Mouse (Mus musculus) forebrain, postnatal 0 days (tissue): ENCODE measurements around the gene Cnpy2. TPM values are rescaled to one million over a fixed set of nuclear protein-coding genes. Genes with fewer than 3 reads are reported as not detected.
"Not testable (repeated sequence)": the region's sequence is repeated elsewhere in the genome, so short reads cannot be mapped to it uniquely, and the experiment has no call there.

Experiments used
- ATAC-seq: fragments of 200-750 bp; cut with Nextera tagmentation; 2 replicates; pipeline ENCODE4 v1.8.0; 2017; ENCODE audit warnings: mild to moderate bottlenecking, moderate library complexity
- DNase-seq: peaks from one replicate; pipeline ENCODE4 v3.0.0-alpha.2; 2015
- H3K27ac ChIP-seq: fragments of 300-500 bp; sonication (generic); 2 replicates; pipeline ENCODE4 v1.5.1; 2014; ENCODE audit warnings: low read depth, mild to moderate bottlenecking, antibody characterized with exemption, low read length, moderate library complexity, mixed read lengths
- H3K27me3 ChIP-seq: fragments of 300-500 bp; sonication (generic); 2 replicates; pipeline ENCODE4 v1.6.1; 2014; ENCODE audit warnings: mild to moderate bottlenecking, low read length, mixed read lengths; ENCODE audit not compliant: insufficient read depth
- H3K36me3 ChIP-seq: fragments of 300-500 bp; sonication (generic); 2 replicates; pipeline ENCODE4 v1.6.1; 2014; ENCODE audit warnings: mild to moderate bottlenecking, moderate library complexity; ENCODE audit not compliant: insufficient read depth
- H3K4me1 ChIP-seq: fragments of 300-500 bp; sonication (generic); 2 replicates; pipeline ENCODE4 v1.6.1; 2014; ENCODE audit warnings: antibody characterized with exemption; ENCODE audit not compliant: insufficient read depth
- H3K4me2 ChIP-seq: fragments of 300-500 bp; sonication (generic); 2 replicates; pipeline ENCODE4 v1.6.1; 2014; ENCODE audit warnings: low read depth, mild to moderate bottlenecking, moderate library complexity
- H3K4me3 ChIP-seq: fragments of 300-500 bp; sonication (generic); 2 replicates; pipeline ENCODE4 v1.5.1; 2014; ENCODE audit warnings: low read depth, low read length, mixed read lengths
- H3K9ac ChIP-seq: fragments of 300-500 bp; sonication (generic); 2 replicates; pipeline ENCODE4 v1.6.1; 2014; ENCODE audit warnings: mild to moderate bottlenecking
- H3K9me3 ChIP-seq: fragments of 300-500 bp; sonication (generic); 2 replicates; pipeline ENCODE4 v1.6.1; 2016; ENCODE audit warnings: low read length
- CTCF ChIP-seq: sonication (generic); IDR thresholded peaks from 2 replicates; pipeline ENCODE4 v1.5.1; 2016; ENCODE audit warnings: antibody characterized with exemption, control low read depth, low read depth
- WGBS: fragments of 180-500 bp; shearing (Covaris S2); extraction: QIAGEN DNeasy Blood & Tissue Kit; methylation state at CpG from one replicate; pipeline ENCODE4 v1.1.7; 2014; 5-methylcytosine and 5-hydroxymethylcytosine counted together
- polyA plus RNA-seq: library from polyadenylated mRNA; unstranded; fragments of >200 nt; fragmentation: Nextera tagmentation; extraction: Ambion mirVana; gene quantifications from 2 replicates; pipeline ENCODE4 v1.2.1, GENCODE M21; 2015
- total RNA-seq: library from RNA; depleted of rRNA; stranded (reverse); fragments of >200 nt; gene quantifications from 2 replicates; pipeline ENCODE4 v1.2.3, GENCODE M21; 2014; rRNA removed

Cnpy2 gene
- 50.1 and 57.5 TPM in 2 replicates for total RNA-seq
- polyA plus RNA-seq, result 179 and 205 TPM in 2 replicates

GRCm38 (mm10) chr10:128322141-128323108, at the start of gene Cnpy2:
Gene Cnpy2, plus strand, starts transcription at chr10:128322459.
- peaks cover 12% of the 10 kb centered on the region for H3K4me1 ChIP-seq
- H3K27me3 ChIP-seq, result no peaks in the 10 kb centered on the region
- under 1% methylated on average over 40 of the region's 40 CpGs for WGBS
- H3K4me3 ChIP-seq, result peak within 1 kb of the TSS; percentile 84
- peak within 1 kb of the TSS; percentile 100 for H3K9ac ChIP-seq
- TF ChIP-seq CTCF, result no peak
- no peaks in the 10 kb centered on the region for H3K9me3 ChIP-seq
- H3K4me2 ChIP-seq, result peak within 1 kb of the TSS; percentile 84
- H3K27ac ChIP-seq, result peak within 1 kb of the TSS; percentile 97
- peak; percentile 98 for ATAC-seq
- peak; percentile 95 for DNase-seq
- H3K36me3 ChIP-seq, result peaks cover 43% of the 10 kb centered on the region

- 93% methylated on average over 4 of the region's 7 CpGs for WGBS
- H3K9me3 ChIP-seq, DNase-seq: not testable (repeated sequence)
Observed at GRCm38 (mm10) chr10:128272819-128273439, 49.3 kb upstream of the Cnpy2 start.

GRCm38 (mm10) chr10:128275374-128275773, 46.9 kb upstream of the Cnpy2 start:
- not testable (repeated sequence) for ATAC-seq, H3K9ac ChIP-seq

More at GRCm38 (mm10) chr10:128272819-128273439, 49.3 kb upstream of the Cnpy2 start:
- not testable (repeated sequence) for H3K27me3 ChIP-seq, H3K4me3 ChIP-seq, H3K27ac ChIP-seq, H3K4me1 ChIP-seq, H3K9ac ChIP-seq, ATAC-seq, H3K4me2 ChIP-seq
- peaks cover 12% of the 10 kb centered on the region; the same call in 1 of the 2 replicates for H3K36me3 ChIP-seq

GRCm38 (mm10) chr10:128278158-128278557, 44.1 kb upstream of the Cnpy2 start:
- ATAC-seq (no peak), DNase-seq (no peak)
- Histone ChIP-seq H3K36me3 (peaks cover 46% of the 10 kb centered on the region), H3K4me3 (no peak overlapping the region), H3K27ac (no peak overlapping the region), H3K4me2 (no peak overlapping the region), H3K27me3 (no peaks in the 10 kb centered on the region), H3K9ac (no peak overlapping the region), H3K9me3 (no peaks in the 10 kb centered on the region), H3K4me1 (no peaks in the 10 kb centered on the region)
- no peak for TF ChIP-seq CTCF
- WGBS, result 60% methylated on average over 6 of the region's 6 CpGs

More at GRCm38 (mm10) chr10:128275374-128275773, 46.9 kb upstream of the Cnpy2 start:
- H3K27me3 ChIP-seq, DNase-seq, H3K4me1 ChIP-seq, H3K27ac ChIP-seq, H3K4me2 ChIP-seq, H3K9me3 ChIP-seq, H3K4me3 ChIP-seq: not testable (repeated sequence)
- H3K36me3 ChIP-seq, result peaks cover 26% of the 10 kb centered on the region
- 91% methylated on average over 1 of the region's 1 CpGs for WGBS

- H3K27me3 ChIP-seq, result no peaks in the 10 kb centered on the region
- no peak overlapping the region for H3K4me2 ChIP-seq
- TF ChIP-seq CTCF, result no peak
- H3K9ac ChIP-seq, result no peak overlapping the region
- H3K4me1 ChIP-seq, result no peaks in the 10 kb centered on the region
- WGBS, result 89% methylated on average over 6 of the region's 6 CpGs
- H3K36me3 ChIP-seq, result peaks cover 68% of the 10 kb centered on the region
- no peak overlapping the region for H3K4me3 ChIP-seq
- DNase-seq, result no peak
- H3K27ac ChIP-seq, result no peak overlapping the region
- no peaks in the 10 kb centered on the region for H3K9me3 ChIP-seq
- ATAC-seq, result no peak
Observed at GRCm38 (mm10) chr10:128280943-128281342, 41.3 kb upstream of the Cnpy2 start.

- 92% methylated on average over 14 of the region's 14 CpGs for WGBS
- H3K4me3 ChIP-seq, result no peak overlapping the region
- DNase-seq (no peak), ATAC-seq (no peak)
- H3K4me1 ChIP-seq, result no peaks in the 10 kb centered on the region
- no peak overlapping the region for H3K9ac ChIP-seq
- H3K4me2 ChIP-seq, result no peak overlapping the region
- peaks cover 70% of the 10 kb centered on the region for H3K36me3 ChIP-seq
- H3K27me3 ChIP-seq, result no peaks in the 10 kb centered on the region
- no peaks in the 10 kb centered on the region for H3K9me3 ChIP-seq
- no peak for TF ChIP-seq CTCF
- H3K27ac ChIP-seq, result no peak overlapping the region
Observed at GRCm38 (mm10) chr10:128281682-128282081, 40.6 kb upstream of the Cnpy2 start.
